Mouse (Mus musculus): ENCODE data around the gene Lrrc36. TPM values are rescaled to one million over a fixed set of nuclear protein-coding genes. Genes with fewer than 3 reads are reported as not detected.

The Lrrc36 gene
- polyA plus RNA-seq, 1 experiment from 2014 or later = 0.16 TPM

GRCm38 (mm10) chr8:105409947-105410346 is 3.4 kb upstream of the Lrrc36 start:
- no peak for ATAC-seq (replicated peaks; ENCODE audit: low FRiP score, low TSS enrichment, low read depth)
- DNase-seq (ENCODE audit: low spot score) = no peak
- 88% methylated on average over 6 of the region's 6 CpGs for WGBS
- H3K9me3 ChIP-seq (ENCODE audit: control insufficient read depth, low read length) = no peaks in the 10 kb centered on the region
- H3K4me1 ChIP-seq (replicated peaks; ENCODE audit: control insufficient read depth, insufficient read depth, low read length) = peaks cover 3% of the 10 kb centered on the region; the same call in 1 of the 2 replicates
- no peak overlapping the region for H3K4me3 ChIP-seq (ENCODE audit: low read depth, low read length)
- H3K9ac ChIP-seq (ENCODE audit: low read length) = no peak overlapping the region
- H3K27me3 ChIP-seq (replicated peaks; ENCODE audit: control insufficient read depth, insufficient read depth, low read length) = peaks cover 32% of the 10 kb centered on the region
- H3K36me3 ChIP-seq (ENCODE audit: control insufficient read depth, insufficient read depth, low read length) = no peaks in the 10 kb centered on the region
- no peak overlapping the region for H3K4me2 ChIP-seq (ENCODE audit: low read length)
- H3K27ac ChIP-seq (ENCODE audit: low read depth) = no peak overlapping the region

- H3K4me1 ChIP-seq (replicated peaks; ENCODE audit: control insufficient read depth, insufficient read depth, low read length) = no peaks in the 10 kb centered on the region
- peaks cover 17% of the 10 kb centered on the region for H3K27me3 ChIP-seq (replicated peaks; ENCODE audit: control insufficient read depth, insufficient read depth, low read length)
- no peak overlapping the region for H3K4me2 ChIP-seq (ENCODE audit: low read length)
- 70% methylated on average over 2 of the region's 2 CpGs for WGBS
- no peaks in the 10 kb centered on the region for H3K36me3 ChIP-seq (ENCODE audit: control insufficient read depth, insufficient read depth, low read length)
- H3K27ac ChIP-seq (ENCODE audit: low read depth) = no peak overlapping the region
- H3K9me3 ChIP-seq (ENCODE audit: control insufficient read depth, low read length) = no peaks in the 10 kb centered on the region
- H3K9ac ChIP-seq (ENCODE audit: low read length) = no peak overlapping the region
- H3K4me3 ChIP-seq (ENCODE audit: low read depth, low read length) = no peak overlapping the region
- ATAC-seq (replicated peaks; ENCODE audit: low FRiP score, low TSS enrichment, low read depth) (no peak), DNase-seq (ENCODE audit: low spot score) (no peak)
These were observed 5.6 kb downstream of the Lrrc36 start for GRCm38 (mm10) chr8:105418992-105419391.

GRCm38 (mm10) chr8:105419800-105420199 is 6.4 kb downstream of the Lrrc36 start:
- Histone ChIP-seq H3K36me3 (ENCODE audit: control insufficient read depth, insufficient read depth, low read length) (no peaks in the 10 kb centered on the region), H3K27me3 (replicated peaks; ENCODE audit: control insufficient read depth, insufficient read depth, low read length) (peaks cover 9% of the 10 kb centered on the region; the same call in 1 of the 2 replicates), H3K4me2 (ENCODE audit: low read length) (no peak overlapping the region), H3K4me3 (ENCODE audit: low read depth, low read length) (no peak overlapping the region), H3K9me3 (ENCODE audit: control insufficient read depth, low read length) (no peaks in the 10 kb centered on the region), H3K9ac (ENCODE audit: low read length) (no peak overlapping the region), H3K27ac (ENCODE audit: low read depth) (no peak overlapping the region), H3K4me1 (replicated peaks; ENCODE audit: control insufficient read depth, insufficient read depth, low read length) (no peaks in the 10 kb centered on the region)
- no peak for DNase-seq (ENCODE audit: low spot score)
- no peak for ATAC-seq (replicated peaks; ENCODE audit: low FRiP score, low TSS enrichment, low read depth)
- 78% methylated on average over 4 of the region's 4 CpGs for WGBS

- Histone ChIP-seq H3K9me3 (ENCODE audit: control insufficient read depth, low read length) (no peaks in the 10 kb centered on the region), H3K36me3 (ENCODE audit: control insufficient read depth, insufficient read depth, low read length) (no peaks in the 10 kb centered on the region), H3K27me3 (replicated peaks; ENCODE audit: control insufficient read depth, insufficient read depth, low read length) (no peaks in the 10 kb centered on the region), H3K4me1 (replicated peaks; ENCODE audit: control insufficient read depth, insufficient read depth, low read length) (no peaks in the 10 kb centered on the region), H3K4me3 (ENCODE audit: low read depth, low read length) (no peak overlapping the region), H3K27ac (ENCODE audit: low read depth) (no peak overlapping the region), H3K9ac (ENCODE audit: low read length) (no peak overlapping the region), H3K4me2 (ENCODE audit: low read length) (no peak overlapping the region)
- WGBS = 65% methylated on average over 1 of the region's 1 CpGs
- DNase-seq (ENCODE audit: low spot score) (no peak), ATAC-seq (replicated peaks; ENCODE audit: low FRiP score, low TSS enrichment, low read depth) (no peak)
These were observed 8.6 kb downstream of the Lrrc36 start for GRCm38 (mm10) chr8:105422006-105422405.

- H3K27ac ChIP-seq (ENCODE audit: low read depth) = no peak overlapping the region
- no peak overlapping the region for H3K4me2 ChIP-seq (ENCODE audit: low read length)
- H3K4me1 ChIP-seq (replicated peaks; ENCODE audit: control insufficient read depth, insufficient read depth, low read length) = no peaks in the 10 kb centered on the region
- no peaks in the 10 kb centered on the region for H3K27me3 ChIP-seq (replicated peaks; ENCODE audit: control insufficient read depth, insufficient read depth, low read length)
- no peak for ATAC-seq (replicated peaks; ENCODE audit: low FRiP score, low TSS enrichment, low read depth)
- no peak overlapping the region for H3K9ac ChIP-seq (ENCODE audit: low read length)
- no peak overlapping the region for H3K4me3 ChIP-seq (ENCODE audit: low read depth, low read length)
- DNase-seq (ENCODE audit: low spot score) = no peak
- 59% methylated on average over 6 of the region's 6 CpGs for WGBS
- H3K36me3 ChIP-seq (ENCODE audit: control insufficient read depth, insufficient read depth, low read length) = no peaks in the 10 kb centered on the region
- H3K9me3 ChIP-seq (ENCODE audit: control insufficient read depth, low read length) = no peaks in the 10 kb centered on the region
These were observed 13.5 kb downstream of the Lrrc36 start for GRCm38 (mm10) chr8:105426878-105427277.

GRCm38 (mm10) chr8:105431743-105432515 is 18.6 kb downstream of the Lrrc36 start:
- 66% methylated on average over 7 of the region's 7 CpGs for WGBS
- Histone ChIP-seq H3K4me3 (ENCODE audit: low read depth, low read length) (no peak overlapping the region), H3K36me3 (ENCODE audit: control insufficient read depth, insufficient read depth, low read length) (no peaks in the 10 kb centered on the region), H3K9me3 (ENCODE audit: control insufficient read depth, low read length) (no peaks in the 10 kb centered on the region), H3K27ac (ENCODE audit: low read depth) (no peak overlapping the region), H3K4me2 (ENCODE audit: low read length) (no peak overlapping the region), H3K27me3 (replicated peaks; ENCODE audit: control insufficient read depth, insufficient read depth, low read length) (no peaks in the 10 kb centered on the region), H3K4me1 (replicated peaks; ENCODE audit: control insufficient read depth, insufficient read depth, low read length) (no peaks in the 10 kb centered on the region), H3K9ac (ENCODE audit: low read length) (no peak overlapping the region)
- no peak for ATAC-seq (replicated peaks; ENCODE audit: low FRiP score, low TSS enrichment, low read depth)
- DNase-seq (ENCODE audit: low spot score) = no peak

- DNase-seq (ENCODE audit: low spot score) = no peak
- 73% methylated on average over 6 of the region's 6 CpGs for WGBS
- H3K4me2 ChIP-seq (ENCODE audit: low read length) = no peak overlapping the region
- H3K4me3 ChIP-seq (ENCODE audit: low read depth, low read length) = no peak overlapping the region
- no peaks in the 10 kb centered on the region for H3K36me3 ChIP-seq (ENCODE audit: control insufficient read depth, insufficient read depth, low read length)
- H3K27ac ChIP-seq (ENCODE audit: low read depth) = no peak overlapping the region
- H3K27me3 ChIP-seq (replicated peaks; ENCODE audit: control insufficient read depth, insufficient read depth, low read length) = no peaks in the 10 kb centered on the region
- H3K9ac ChIP-seq (ENCODE audit: low read length) = no peak overlapping the region
- no peaks in the 10 kb centered on the region for H3K4me1 ChIP-seq (replicated peaks; ENCODE audit: control insufficient read depth, insufficient read depth, low read length)
- no peaks in the 10 kb centered on the region for H3K9me3 ChIP-seq (ENCODE audit: control insufficient read depth, low read length)
- no peak for ATAC-seq (replicated peaks; ENCODE audit: low FRiP score, low TSS enrichment, low read depth)
These were observed 19.6 kb downstream of the Lrrc36 start for GRCm38 (mm10) chr8:105433021-105433420.

- DNase-seq (ENCODE audit: low spot score) = no peak
- H3K27ac ChIP-seq (ENCODE audit: low read depth) = no peak overlapping the region
- ATAC-seq (replicated peaks; ENCODE audit: low FRiP score, low TSS enrichment, low read depth) = no peak
These were observed 20.1 kb downstream of the Lrrc36 start for GRCm38 (mm10) chr8:105433511-105433910.

GRCm38 (mm10) chr8:105434136-105434535 is 20.8 kb downstream of the Lrrc36 start:
- Histone ChIP-seq H3K9me3 (ENCODE audit: control insufficient read depth, low read length) (no peaks in the 10 kb centered on the region), H3K36me3 (ENCODE audit: control insufficient read depth, insufficient read depth, low read length) (no peaks in the 10 kb centered on the region), H3K4me2 (ENCODE audit: low read length) (no peak overlapping the region), H3K9ac (ENCODE audit: low read length) (no peak overlapping the region), H3K4me1 (replicated peaks; ENCODE audit: control insufficient read depth, insufficient read depth, low read length) (no peaks in the 10 kb centered on the region), H3K27me3 (replicated peaks; ENCODE audit: control insufficient read depth, insufficient read depth, low read length) (no peaks in the 10 kb centered on the region), H3K4me3 (ENCODE audit: low read depth, low read length) (no peak overlapping the region), H3K27ac (ENCODE audit: low read depth) (no peak overlapping the region)
- ATAC-seq (replicated peaks; ENCODE audit: low FRiP score, low TSS enrichment, low read depth) (no peak), DNase-seq (ENCODE audit: low spot score) (no peak)
- 63% methylated on average over 5 of the region's 5 CpGs for WGBS

More at GRCm38 (mm10) chr8:105433511-105433910, 20.1 kb downstream of the Lrrc36 start:
- 54% methylated on average over 5 of the region's 5 CpGs for WGBS
- Histone ChIP-seq H3K27me3 (replicated peaks; ENCODE audit: control insufficient read depth, insufficient read depth, low read length) (no peaks in the 10 kb centered on the region), H3K9me3 (ENCODE audit: control insufficient read depth, low read length) (no peaks in the 10 kb centered on the region), H3K4me3 (ENCODE audit: low read depth, low read length) (no peak overlapping the region), H3K4me2 (ENCODE audit: low read length) (no peak overlapping the region), H3K36me3 (ENCODE audit: control insufficient read depth, insufficient read depth, low read length) (no peaks in the 10 kb centered on the region), H3K4me1 (replicated peaks; ENCODE audit: control insufficient read depth, insufficient read depth, low read length) (no peaks in the 10 kb centered on the region), H3K9ac (ENCODE audit: low read length) (no peak overlapping the region)

All from intestine, embryonic 14.5 days (tissue).